Mouse (Mus musculus) midbrain, postnatal 0 days (tissue): ENCODE measurements around the gene Arih2. TPM values are rescaled to one million over a fixed set of nuclear protein-coding genes. Genes with fewer than 3 reads are reported as not detected.
A peak's percentile ranks its signal among the peaks of the same experiment; 100 is the strongest.

Experiments
- ATAC-seq: fragments of 200-750 bp; cut with Nextera tagmentation; 2 replicates; pipeline ENCODE4 v1.8.0; 2017; ENCODE audit warnings: moderate number of reproducible peaks, mild to moderate bottlenecking, moderate TSS enrichment, moderate library complexity; ENCODE audit not compliant: low FRiP score
- DNase-seq: peaks from one replicate; pipeline ENCODE4 v3.0.0-alpha.2; 2015; ENCODE audit warnings: low spot score
- H3K27ac ChIP-seq: fragments of 300-500 bp; sonication (generic); 2 replicates; pipeline ENCODE4 v1.5.1; 2014; ENCODE audit warnings: low read depth, mild to moderate bottlenecking, low read length, mixed read lengths
- H3K27me3 ChIP-seq: fragments of 300-500 bp; sonication (generic); 2 replicates; pipeline ENCODE4 v1.6.1; 2014; ENCODE audit warnings: low read length, control low read depth, mixed read lengths; ENCODE audit not compliant: insufficient read depth
- H3K36me3 ChIP-seq: fragments of 300-500 bp; sonication (generic); 2 replicates; pipeline ENCODE4 v1.6.1; 2014; ENCODE audit warnings: low read length, control low read depth, mixed read lengths; ENCODE audit not compliant: insufficient read depth
- H3K4me1 ChIP-seq: fragments of 300-500 bp; sonication (generic); 2 replicates; pipeline ENCODE4 v1.6.1; 2014; ENCODE audit warnings: mild to moderate bottlenecking, control low read depth, antibody characterized with exemption, low read length, mixed read lengths; ENCODE audit not compliant: insufficient read depth
- H3K4me2 ChIP-seq: fragments of 300-500 bp; sonication (generic); 2 replicates; pipeline ENCODE4 v1.6.1; 2014; ENCODE audit warnings: low read depth, mild to moderate bottlenecking, low read length, mixed read lengths; ENCODE audit not compliant: poor library complexity, severe bottlenecking
- H3K4me3 ChIP-seq: fragments of 300-500 bp; sonication (generic); 2 replicates; pipeline ENCODE4 v1.5.1; 2014; ENCODE audit warnings: low read depth, mild to moderate bottlenecking, low read length, moderate library complexity
- H3K9ac ChIP-seq: fragments of 300-500 bp; sonication (generic); replicated peaks from 2 replicates; pipeline ENCODE4 v1.6.1; 2014; ENCODE audit warnings: mild to moderate bottlenecking, low read length, moderate library complexity, mixed read lengths; ENCODE audit not compliant: poor library complexity, severe bottlenecking
- H3K9me3 ChIP-seq: fragments of 300-500 bp; sonication (generic); 2 replicates; pipeline ENCODE4 v1.6.1; 2016; ENCODE audit warnings: low read length, control low read depth
- CTCF ChIP-seq: IDR thresholded peaks from 2 replicates; pipeline ENCODE4 v1.5.1; 2016; ENCODE audit warnings: antibody characterized with exemption, mild to moderate bottlenecking
- WGBS: fragments of 180-500 bp; shearing (Covaris S2); extraction: QIAGEN DNeasy Blood & Tissue Kit; methylation state at CpG from one replicate; pipeline ENCODE4 v1.1.7; 2014; 5-methylcytosine and 5-hydroxymethylcytosine counted together
- polyA plus RNA-seq: library from polyadenylated mRNA; unstranded; fragments of >200 nt; fragmentation: Nextera tagmentation; extraction: Ambion mirVana; gene quantifications from 2 replicates; pipeline ENCODE4 v1.2.1, GENCODE M21; 2015
- total RNA-seq: library from RNA; depleted of rRNA; stranded (reverse); fragments of >200 nt; gene quantifications from 2 replicates; pipeline ENCODE4 v1.2.3, GENCODE M21; 2014

Gene Arih2
- total and polyA plus RNA-seq, 2 experiments from 2014 or later: 36.7 to 43.1 TPM

DNA sequence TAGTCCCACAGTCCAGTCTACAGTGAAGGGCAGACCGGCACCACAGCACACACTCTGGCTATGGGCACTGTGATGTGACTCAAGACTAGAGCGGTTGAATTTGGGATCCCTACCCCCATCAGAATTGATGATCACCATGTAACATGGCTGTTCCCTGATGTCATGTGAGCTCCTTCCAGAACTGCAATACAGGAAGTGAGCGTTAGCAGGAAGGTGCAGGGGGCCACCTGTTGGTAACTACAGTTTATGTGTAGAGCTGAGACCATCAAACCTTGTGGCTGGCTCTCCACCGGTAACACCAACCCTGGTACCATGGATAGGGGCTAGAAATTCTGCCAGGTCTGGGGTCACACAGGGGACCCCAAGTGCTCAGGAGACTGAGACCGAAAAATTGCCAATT lies 60.0 kb downstream of the Arih2 start:
- Histone ChIP-seq H3K27ac (peak overlapping the region; percentile 98), H3K4me1 (peaks cover 28% of the 10 kb centered on the region)

DNA sequence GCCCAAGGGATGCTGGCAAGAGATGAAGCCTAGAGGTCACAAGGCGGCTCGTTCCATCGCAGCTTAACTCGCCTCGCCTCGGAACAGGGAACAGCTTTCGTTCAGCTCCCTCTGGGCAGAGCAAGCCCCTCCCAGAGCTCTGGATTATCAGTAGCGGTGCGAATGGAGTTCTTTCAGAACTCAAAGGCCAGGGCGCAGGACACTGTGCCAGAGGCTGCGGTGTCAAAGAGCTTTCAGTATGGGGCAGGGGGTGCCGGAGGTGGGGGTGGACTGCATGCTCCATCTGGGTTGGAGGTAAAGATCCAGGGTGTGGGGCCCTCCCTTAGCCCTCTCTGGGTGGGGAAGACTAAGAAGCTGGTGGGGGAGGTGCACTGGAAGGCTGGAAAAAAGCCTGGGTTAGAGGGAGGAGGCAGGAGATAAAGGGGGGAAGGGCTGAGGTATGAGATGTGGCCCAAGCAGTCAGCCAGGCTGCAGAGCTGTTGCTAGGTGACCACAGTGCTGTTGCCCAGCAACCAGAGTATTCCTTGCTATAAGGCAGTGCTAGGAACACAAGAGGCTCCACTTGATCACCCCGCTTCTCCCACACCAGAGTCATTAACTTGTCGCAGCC lies 61.5 kb downstream of the Arih2 start:
- Histone ChIP-seq H3K4me1 (peaks cover 28% of the 10 kb centered on the region), H3K9ac (peak overlapping the region; percentile 50), H3K36me3 (0 out of 2 replicates have a peak, but pooled peaks cover 4% of the 10 kb centered on the region), H3K4me3 (peak overlapping the region; percentile 19), H3K9me3 (no peaks in the 10 kb centered on the region), H3K27ac (peak overlapping the region; percentile 98), H3K27me3 (no peaks in the 10 kb centered on the region), H3K4me2 (peak overlapping the region; percentile 55)
- 4% methylated on average over 14 of the region's 14 CpGs for WGBS
- ATAC-seq (peak; percentile 96), DNase-seq (peak; percentile 98)
- 0 out of 2 replicates have a peak, but pooled peaks have one; percentile 19 for TF ChIP-seq CTCF

More for the DNA sequence above, 60.0 kb downstream of the Arih2 start:
- Histone ChIP-seq H3K36me3 (no peaks in the 10 kb centered on the region), H3K4me2 (no peak overlapping the region), H3K9ac (no peak overlapping the region), H3K9me3 (no peaks in the 10 kb centered on the region), H3K27me3 (no peaks in the 10 kb centered on the region), H3K4me3 (no peak overlapping the region)
- peak; percentile 15; the same call in 1 of the 2 replicates for ATAC-seq
- 65% methylated on average over 5 of the region's 5 CpGs for WGBS
- DNase-seq: peak; percentile 71
- peak; percentile 74 for TF ChIP-seq CTCF

- H3K27ac ChIP-seq: peak overlapping the region; percentile 99
- peak overlapping the region; percentile 86 for H3K4me2 ChIP-seq
- H3K9me3 ChIP-seq: no peaks in the 10 kb centered on the region
- H3K4me3 ChIP-seq: peak overlapping the region; percentile 70
- 54% methylated on average over 5 of the region's 5 CpGs for WGBS
- H3K4me1 ChIP-seq: peaks cover 27% of the 10 kb centered on the region; the same call in 1 of the 2 replicates
- H3K9ac ChIP-seq: peak overlapping the region; percentile 68
- TF ChIP-seq CTCF: no peak
- ATAC-seq (no peak), DNase-seq (no peak)
- H3K27me3 ChIP-seq: no peaks in the 10 kb centered on the region
- peaks cover 26% of the 10 kb centered on the region for H3K36me3 ChIP-seq
Measured at GRCm38 (mm10) chr9:108579344-108579690, 69.9 kb downstream of the Arih2 start.

DNA sequence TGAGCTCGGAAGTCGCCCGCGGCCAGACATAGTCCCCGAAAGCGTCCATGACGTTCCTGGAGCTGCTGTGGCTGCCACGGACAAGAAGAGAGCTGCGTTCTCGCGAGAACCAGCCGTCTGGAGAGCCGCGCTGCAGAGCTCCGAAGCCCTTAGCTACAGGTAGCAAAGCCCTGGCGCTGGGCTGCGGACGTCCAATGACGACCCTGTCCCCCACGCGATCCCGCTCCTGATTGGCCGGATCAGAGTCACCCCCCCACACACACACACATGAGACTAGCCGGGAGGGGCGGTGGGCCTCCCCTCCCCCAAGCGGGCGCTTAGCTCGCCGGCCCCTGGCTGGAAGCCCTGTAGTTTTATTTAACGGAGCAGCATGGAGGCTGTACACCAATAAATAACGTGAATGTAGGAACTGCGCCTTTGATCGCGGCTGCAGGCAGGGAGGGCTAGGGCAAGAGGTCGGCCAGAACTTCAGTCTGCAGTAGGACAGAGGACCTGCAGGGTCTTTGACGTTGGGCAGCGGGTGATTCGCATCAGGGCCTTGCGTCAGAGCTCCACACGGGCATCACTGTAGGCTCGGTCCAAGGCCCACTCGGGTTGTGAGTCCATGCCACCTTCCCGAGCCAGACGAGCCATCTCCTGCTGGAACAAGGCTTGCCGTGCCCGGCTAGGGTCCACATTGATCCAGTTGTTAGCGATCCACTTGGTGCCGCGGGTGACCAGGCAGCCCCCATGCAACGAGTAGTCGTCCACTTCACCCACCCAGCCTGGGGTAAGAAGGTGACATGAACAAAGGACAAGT lies 70.4 kb downstream of the Arih2 start, which contains the start of gene Wdr6:
Gene Wdr6 (minus strand): TSS at position 195 of the 799 bp plus-strand sequence.
- peak; percentile 96 for ATAC-seq
- Histone ChIP-seq H3K27me3 (no peaks in the 10 kb centered on the region), H3K27ac (peak within 1 kb of the TSS; percentile 99), H3K4me2 (peak within 1 kb of the TSS; percentile 86), H3K4me1 (peaks cover 27% of the 10 kb centered on the region; the same call in 1 of the 2 replicates), H3K36me3 (peaks cover 29% of the 10 kb centered on the region), H3K9ac (peak within 1 kb of the TSS; percentile 99), H3K4me3 (peak within 1 kb of the TSS; percentile 70), H3K9me3 (no peaks in the 10 kb centered on the region)
- peak; percentile 99 for DNase-seq
- TF ChIP-seq CTCF: no peak
- WGBS: 3% methylated on average over 51 of the region's 51 CpGs

DNA sequence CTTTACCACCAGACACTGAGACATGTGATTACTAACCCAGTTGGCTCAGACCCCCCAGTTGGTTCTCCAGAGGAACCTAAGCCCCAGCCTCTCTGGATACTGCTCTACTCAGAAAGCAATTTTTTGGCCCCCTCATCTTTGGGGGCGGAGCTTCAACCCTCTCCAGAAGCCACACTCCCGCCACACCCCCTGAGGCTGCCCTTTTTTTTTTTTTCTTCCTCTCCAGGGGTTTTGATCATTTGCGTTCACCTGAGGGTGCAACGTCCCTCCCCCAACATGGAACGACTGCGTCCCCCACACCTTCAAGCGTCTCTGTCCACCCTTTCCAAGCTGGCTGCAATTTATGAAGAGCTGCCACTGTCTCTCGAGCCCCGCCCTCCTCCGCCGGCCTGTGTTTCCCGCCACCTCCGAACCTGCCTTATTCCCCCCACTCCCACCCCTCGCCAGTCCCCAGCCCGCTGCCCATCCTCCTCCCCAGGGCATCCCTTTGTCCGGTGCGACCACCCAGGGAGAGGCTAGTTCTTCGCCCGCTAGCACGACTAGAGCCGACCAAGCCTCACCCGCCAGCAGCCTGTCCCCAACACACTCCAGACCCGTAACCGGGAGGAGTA lies 71.1 kb downstream of the Arih2 start:
- no peak for TF ChIP-seq CTCF
- peak; percentile 25 for ATAC-seq
- peak overlapping the region; percentile 99 for H3K27ac ChIP-seq
- H3K9ac ChIP-seq: peak overlapping the region; percentile 99
- peaks cover 33% of the 10 kb centered on the region for H3K36me3 ChIP-seq
- DNase-seq: peak; percentile 69
- H3K9me3 ChIP-seq: no peaks in the 10 kb centered on the region
- peak overlapping the region; percentile 70 for H3K4me3 ChIP-seq
- 1% methylated on average over 24 of the region's 24 CpGs for whole genome bisulfite sequencing
- H3K27me3 ChIP-seq: no peaks in the 10 kb centered on the region
- H3K4me2 ChIP-seq: peak overlapping the region; percentile 86
- H3K4me1 ChIP-seq: peaks cover 27% of the 10 kb centered on the region; the same call in 1 of the 2 replicates
